Mouse (Mus musculus): Measurements from ENCODE around the gene Gsdma2. TPM values are rescaled to one million over a fixed set of nuclear protein-coding genes. Genes with fewer than 3 reads are reported as not detected.

Gene Gsdma2
- total and polyA plus RNA-seq, 3 experiments = not detected

GRCm38 (mm10) chr11:98693201-98693600 is 46.6 kb downstream of the Gsdma2 start:
- TF ChIP-seq POLR2A (IDR thresholded peaks at IDR 0.05; ENCODE audit: control insufficient read depth in 1 of 2, insufficient read depth in 1 of 2, low read depth in 1 of 2, low read length in 2 of 2, poor library complexity in 1 of 2) (0 out of 4 replicates have a peak, but pooled peaks of 1 of the 2 experiments have one; percentile 2), MEF2A (IDR thresholded peaks at IDR 0.05; ENCODE audit: extremely low read depth, insufficient replicate concordance, low read depth, low read length, poor library complexity, severe bottlenecking) (no peak), MAX (IDR thresholded peaks at IDR 0.05; ENCODE audit: low read length) (no peak), CHD2 (IDR thresholded peaks at IDR 0.05; ENCODE audit: low read length) (no peak), EP300 (IDR thresholded peaks at IDR 0.05; ENCODE audit: low read depth in 1 of 2, low read length in 2 of 2) (no peak)

GRCm38 (mm10) chr11:98693746-98694145 is 47.2 kb downstream of the Gsdma2 start:
- DNase-seq (ENCODE audit: low read depth, low spot score) = no peak
- Histone ChIP-seq H3K27me3 (ENCODE audit: control insufficient read depth in 1 of 2, insufficient read depth in 2 of 2, low read length in 2 of 2) (no peaks in the 10 kb centered on the region), H3K36me3 (ENCODE audit: control insufficient read depth in 1 of 2, insufficient read depth in 2 of 2, low read length in 2 of 2) (peaks cover 0 to 26% of the 10 kb centered on the region in 2 experiments; a peak in 2 of 4 replicates), H3K79me2 (ENCODE audit: control insufficient read depth, insufficient read depth, low read length, poor library complexity) (no peaks in the 10 kb centered on the region), H3K4me1 (ENCODE audit: control insufficient read depth in 1 of 2, insufficient read depth in 2 of 2, low read length in 2 of 2) (no peaks in the 10 kb centered on the region), H3K4me3 (ENCODE audit: control insufficient read depth in 1 of 2, insufficient read depth in 1 of 2, low read depth in 2 of 2, low read length in 2 of 2) (no peak overlapping the region), H3K27ac (ENCODE audit: control insufficient read depth, low read depth, low read length) (no peak overlapping the region), H3K9me3 (replicated peaks; ENCODE audit: insufficient read depth, low read length) (no peaks in the 10 kb centered on the region), H3K9ac (ENCODE audit: control insufficient read depth, low read depth, low read length, poor library complexity, severe bottlenecking) (no peak overlapping the region)
- TF ChIP-seq CHD2 (IDR thresholded peaks at IDR 0.05; ENCODE audit: low read length) = no peak
- TF ChIP-seq GATA1 (IDR thresholded peaks at IDR 0.05; ENCODE audit: low read depth, low read length) = no peak
- TF ChIP-seq ZNF384 (IDR thresholded peaks at IDR 0.05; ENCODE audit: low read depth, low read length) = no peak
- no peak for TF ChIP-seq ELF1 (IDR thresholded peaks at IDR 0.05; ENCODE audit: low read depth, low read length)
- no peak for TF ChIP-seq MAZ (IDR thresholded peaks at IDR 0.05; ENCODE audit: low read depth, low read length)
- no peak for TF ChIP-seq NELFE (IDR thresholded peaks at IDR 0.05; ENCODE audit: low read depth, low read length)
- TF ChIP-seq MAX (IDR thresholded peaks at IDR 0.05; ENCODE audit: low read length) = no peak
- TF ChIP-seq MAFK (IDR thresholded peaks at IDR 0.05; ENCODE audit: borderline replicate concordance, low read depth, low read length) = no peak
- TF ChIP-seq MEF2A (IDR thresholded peaks at IDR 0.05; ENCODE audit: extremely low read depth, insufficient replicate concordance, low read depth, low read length, poor library complexity, severe bottlenecking) = no peak
- TF ChIP-seq ZKSCAN1 (IDR thresholded peaks at IDR 0.05; ENCODE audit: low read depth, low read length) = no peak
- no peak for TF ChIP-seq BHLHE40 (IDR thresholded peaks at IDR 0.05; ENCODE audit: borderline replicate concordance, low read depth, low read length)
- no peak for TF ChIP-seq TCF12 (IDR thresholded peaks at IDR 0.05; ENCODE audit: low read depth, low read length)
- TF ChIP-seq POLR2AphosphoS2 (IDR thresholded peaks at IDR 0.05; ENCODE audit: low read length) = no peak
- no peak for TF ChIP-seq ZMIZ1 (IDR thresholded peaks at IDR 0.05; ENCODE audit: low read depth, low read length)

More at GRCm38 (mm10) chr11:98693201-98693600, 46.6 kb downstream of the Gsdma2 start:
- Histone ChIP-seq H3K27ac (ENCODE audit: control insufficient read depth, low read depth, low read length) (no peak overlapping the region), H3K79me2 (ENCODE audit: control insufficient read depth, insufficient read depth, low read length, poor library complexity) (no peaks in the 10 kb centered on the region), H3K9ac (ENCODE audit: control insufficient read depth, low read depth, low read length, poor library complexity, severe bottlenecking) (no peak overlapping the region), H3K4me1 (ENCODE audit: control insufficient read depth in 1 of 2, insufficient read depth in 2 of 2, low read length in 2 of 2) (no peaks in the 10 kb centered on the region), H3K9me3 (replicated peaks; ENCODE audit: insufficient read depth, low read length) (no peaks in the 10 kb centered on the region), H3K4me3 (ENCODE audit: control insufficient read depth in 1 of 2, insufficient read depth in 1 of 2, low read depth in 2 of 2, low read length in 2 of 2) (no peak overlapping the region), H3K27me3 (ENCODE audit: control insufficient read depth in 1 of 2, insufficient read depth in 2 of 2, low read length in 2 of 2) (no peaks in the 10 kb centered on the region), H3K36me3 (ENCODE audit: control insufficient read depth in 1 of 2, insufficient read depth in 2 of 2, low read length in 2 of 2) (peaks cover 0 to 26% of the 10 kb centered on the region in 2 experiments; a peak in 2 of 4 replicates)
- no peak for DNase-seq (ENCODE audit: low read depth, low spot score)
